8 mouse cellular contexts compared by ENCODE assay signal in genomic region chr2:152737306-152738221, GRCm38 (mm10). TPM values are rescaled to one million over a fixed set of nuclear protein-coding genes. Genes with fewer than 3 reads are reported as not detected.
A peak's percentile ranks its signal among the peaks of the same experiment; 100 is the strongest.
DNase-seq lines count a peak whose midpoint lies in the region; ATAC-seq and TF ChIP-seq lines count a peak whose summit lies in the region.

No protein-coding gene starts in this region.

- TF ChIP-seq CTCF in liver, postnatal 0 days (IDR thresholded peaks at IDR 0.05; ENCODE audit: low read depth), result no peak

- H3K9me3 ChIP-seq in forebrain, embryonic 10.5 days, result no peaks in the 10 kb centered on the region
- no peaks in the 10 kb centered on the region for H3K9me3 ChIP-seq in hindbrain, embryonic 14.5 days (ENCODE audit: control insufficient read depth, low read length)
- no peaks in the 10 kb centered on the region for H3K9me3 ChIP-seq in liver, postnatal 0 days (ENCODE audit: low read length)

- peak; percentile 35 for DNase-seq in urinary bladder, postnatal 25 days (ENCODE audit: low spot score)
- no peak for DNase-seq in urinary bladder, postnatal 14 days (ENCODE audit: low spot score)
- DNase-seq in forebrain, embryonic 10.5 days (ENCODE audit: extremely low spot score, low spot score), result peak; percentile 35
- DNase-seq in hindbrain, embryonic 14.5 days (ENCODE audit: low spot score), result no peak
- peak; percentile 46 for DNase-seq in liver, postnatal 0 days
- no peak for DNase-seq in layer of hippocampus, adult 8-10 months (ENCODE audit: low spot score in 2 of 2)
- no peak for DNase-seq in c-Kit-positive CD71-positive TER-119-positive erythroid progenitor cells, embryonic 14.5 days (ENCODE audit: low spot score)
- no peak for DNase-seq in cerebellum, adult 11 months

- peak overlapping the region; percentile 69 for H3K9ac ChIP-seq in hindbrain, embryonic 14.5 days
- H3K9ac ChIP-seq in liver, postnatal 0 days (replicated peaks), result peak overlapping the region; percentile 93

- H3K4me3 ChIP-seq in forebrain, embryonic 10.5 days, result peak overlapping the region; percentile 75
- peak overlapping the region; percentile 51 for H3K4me3 ChIP-seq in hindbrain, embryonic 14.5 days (replicated peaks; ENCODE audit: low read length)
- peak overlapping the region; percentile 82 for H3K4me3 ChIP-seq in liver, postnatal 0 days (ENCODE audit: low read depth, low read length)

- H3K4me2 ChIP-seq in hindbrain, embryonic 14.5 days (replicated peaks), result peak overlapping the region; percentile 89
- peak overlapping the region; percentile 87 for H3K4me2 ChIP-seq in liver, postnatal 0 days (ENCODE audit: low read depth, low read length)

- H3K27me3 ChIP-seq in forebrain, embryonic 10.5 days (ENCODE audit: poor library complexity, severe bottlenecking), result peaks cover 50% of the 10 kb centered on the region
- H3K27me3 ChIP-seq in hindbrain, embryonic 14.5 days (ENCODE audit: control insufficient read depth, insufficient read depth, low read length), result no peaks in the 10 kb centered on the region
- H3K27me3 ChIP-seq in liver, postnatal 0 days (ENCODE audit: insufficient read depth, low read length), result peaks cover 8% of the 10 kb centered on the region; the same call in 1 of the 2 replicates

- WGBS in forebrain, embryonic 10.5 days, result 14% methylated on average over 10 of the region's 10 CpGs
- WGBS in hindbrain, embryonic 14.5 days, result 10% methylated on average over 10 of the region's 10 CpGs
- WGBS in liver, postnatal 0 days (ENCODE audit: insufficient replicate concordance), result 13% methylated on average over 10 of the region's 10 CpGs

- peaks cover 83% of the 10 kb centered on the region for H3K4me1 ChIP-seq in forebrain, embryonic 10.5 days
- H3K4me1 ChIP-seq in hindbrain, embryonic 14.5 days (replicated peaks; ENCODE audit: control insufficient read depth, insufficient read depth, low read length), result peaks cover 51% of the 10 kb centered on the region
- peaks cover 71% of the 10 kb centered on the region for H3K4me1 ChIP-seq in liver, postnatal 0 days (ENCODE audit: insufficient read depth)

- no peaks in the 10 kb centered on the region for H3K36me3 ChIP-seq in forebrain, embryonic 10.5 days (replicated peaks)
- H3K36me3 ChIP-seq in hindbrain, embryonic 14.5 days (replicated peaks; ENCODE audit: control insufficient read depth, insufficient read depth), result no peaks in the 10 kb centered on the region
- no peaks in the 10 kb centered on the region for H3K36me3 ChIP-seq in liver, postnatal 0 days (replicated peaks; ENCODE audit: insufficient read depth, low read length)

- TF ChIP-seq EP300 in liver, postnatal 0 days (IDR thresholded peaks at IDR 0.05; ENCODE audit: low read depth), result no peak

- H3K27ac ChIP-seq in forebrain, embryonic 10.5 days, result peak overlapping the region; percentile 92
- H3K27ac ChIP-seq in hindbrain, embryonic 14.5 days, result peak overlapping the region; percentile 83
- peak overlapping the region; percentile 89 for H3K27ac ChIP-seq in liver, postnatal 0 days (ENCODE audit: low read depth)

- ATAC-seq in hindbrain, embryonic 14.5 days (ENCODE audit: low FRiP score), result no peak
- ATAC-seq in liver, postnatal 0 days, result no peak

RNA-seq across cellular contexts. Expression of gene Id1, which starts 1.5 kb away (rescaled TPM):
- polyA plus RNA-seq in forebrain, embryonic 10.5 days (2016; fragmentation: Nextera tagmentation; extraction: Ambion mirVana), result 57.5 and 61.1 TPM in 2 replicates
- polyA plus RNA-seq in hindbrain, embryonic 14.5 days (2014; fragmentation: Nextera tagmentation; extraction: Ambion mirVana), result 56.5 and 68.0 TPM in 2 replicates
- polyA plus RNA-seq in liver, postnatal 0 days (2015; fragmentation: Nextera tagmentation; extraction: Ambion mirVana), result 39.7 and 40.4 TPM in 2 replicates
- total RNA-seq in layer of hippocampus, adult 8-10 months (2022), result 10 to 100 TPM; 18.1 to 24.9 (median 22.5) TPM

RNA-seq across cellular contexts. Expression of gene Cox4i2, which starts 16.4 kb away (rescaled TPM):
- 3.0 and 4.2 TPM in 2 replicates for polyA plus RNA-seq in forebrain, embryonic 10.5 days (2016; fragmentation: Nextera tagmentation; extraction: Ambion mirVana)
- polyA plus RNA-seq in hindbrain, embryonic 14.5 days (2014; fragmentation: Nextera tagmentation; extraction: Ambion mirVana), result 5.8 TPM in 2 replicates
- 0.56 and 1.0 TPM in 2 replicates for polyA plus RNA-seq in liver, postnatal 0 days (2015; fragmentation: Nextera tagmentation; extraction: Ambion mirVana)
- total RNA-seq in layer of hippocampus, adult 8-10 months (2022), result 1 to 10 TPM in 3 of 4 experiments, under 1 TPM in 1; 0.92 to 2.4 (median 2.2) TPM

RNA-seq across cellular contexts. Expression of gene Mcts2, which starts 50.7 kb away (rescaled TPM):
- polyA plus RNA-seq in forebrain, embryonic 10.5 days (2016; fragmentation: Nextera tagmentation; extraction: Ambion mirVana), result 39.1 and 40.3 TPM in 2 replicates
- 34.0 and 41.9 TPM in 2 replicates for polyA plus RNA-seq in hindbrain, embryonic 14.5 days (2014; fragmentation: Nextera tagmentation; extraction: Ambion mirVana)
- 12.8 TPM in 2 replicates for polyA plus RNA-seq in liver, postnatal 0 days (2015; fragmentation: Nextera tagmentation; extraction: Ambion mirVana)
- total RNA-seq in layer of hippocampus, adult 8-10 months (2022), result 10 to 100 TPM; 17.7 to 21.8 (median 19.0) TPM

Comparison
In these comparisons a context has a peak if more than half of its experiments do, and no peak if none do; other contexts are left out.
1. DNase-seq: peak in urinary bladder, postnatal 25 days (single experiment), forebrain, embryonic 10.5 days (single experiment) and liver, postnatal 0 days (single experiment); none in urinary bladder, postnatal 14 days (single experiment), hindbrain, embryonic 14.5 days (single experiment), layer of hippocampus, adult 8-10 months (0 of 2), c-Kit-positive CD71-positive TER-119-positive erythroid progenitor cells, embryonic 14.5 days (single experiment) and cerebellum, adult 11 months (single experiment).
2. Peak in every context shown above with its lines, with median percentiles within 50 percentile points of each other: H3K27ac ChIP-seq and H3K4me3 ChIP-seq.